Mouse (Mus musculus): Measurements from ENCODE around the gene Inhbc. TPM values are rescaled to one million over a fixed set of nuclear protein-coding genes. Genes with fewer than 3 reads are reported as not detected.

Inhbc gene
- polyA plus RNA-seq, 1 experiment from 2014 or later = 1.4 TPM

- Histone ChIP-seq H3K9me3 (ENCODE audit: control insufficient read depth, low read length) (no peaks in the 10 kb centered on the region), H3K27me3 (replicated peaks; ENCODE audit: control insufficient read depth, insufficient read depth, low read length) (peaks cover 29% of the 10 kb centered on the region), H3K27ac (ENCODE audit: low read depth, low read length) (no peak overlapping the region), H3K9ac (ENCODE audit: low read depth, low read length) (peak overlapping the region; percentile 85), H3K4me2 (peak overlapping the region; percentile 97), H3K4me1 (replicated peaks; ENCODE audit: control insufficient read depth, insufficient read depth, low read length) (peaks cover 37% of the 10 kb centered on the region), H3K4me3 (ENCODE audit: low read depth, low read length) (peak overlapping the region; percentile 70), H3K36me3 (ENCODE audit: control insufficient read depth, insufficient read depth, low read length) (peaks cover 3% of the 10 kb centered on the region; the same call in 1 of the 2 replicates)
- 8% methylated on average over 29 of the region's 29 CpGs for WGBS
- DNase-seq (ENCODE audit: low spot score) (no peak), ATAC-seq (replicated peaks; ENCODE audit: low FRiP score) (no peak)
These were observed 43.4 kb downstream of the Inhbc start for GRCm38 (mm10) chr10:127326828-127327227.

GRCm38 (mm10) chr10:127326017-127326801, 44.0 kb downstream of the Inhbc start:
- WGBS = under 1% methylated on average over 54 of the region's 54 CpGs
- Histone ChIP-seq H3K27ac (ENCODE audit: low read depth, low read length) (peak overlapping the region; percentile 60), H3K9ac (ENCODE audit: low read depth, low read length) (peak overlapping the region; percentile 85), H3K4me2 (peak overlapping the region; percentile 97), H3K36me3 (ENCODE audit: control insufficient read depth, insufficient read depth, low read length) (peaks cover 3% of the 10 kb centered on the region; the same call in 1 of the 2 replicates), H3K4me3 (ENCODE audit: low read depth, low read length) (peak overlapping the region; percentile 70), H3K9me3 (ENCODE audit: control insufficient read depth, low read length) (no peaks in the 10 kb centered on the region), H3K27me3 (replicated peaks; ENCODE audit: control insufficient read depth, insufficient read depth, low read length) (peaks cover 26% of the 10 kb centered on the region), H3K4me1 (replicated peaks; ENCODE audit: control insufficient read depth, insufficient read depth, low read length) (peaks cover 37% of the 10 kb centered on the region)
- ATAC-seq (replicated peaks; ENCODE audit: low FRiP score) (peak; percentile 60), DNase-seq (ENCODE audit: low spot score) (peak; percentile 68)

- H3K9ac ChIP-seq (ENCODE audit: low read depth, low read length) = peak overlapping the region; percentile 85
- H3K4me3 ChIP-seq (ENCODE audit: low read depth, low read length) = peak overlapping the region; percentile 70
- ATAC-seq (replicated peaks; ENCODE audit: low FRiP score) = peak; percentile 8; the same call in 1 of the 2 replicates
- peak overlapping the region; percentile 60 for H3K27ac ChIP-seq (ENCODE audit: low read depth, low read length)
- peaks cover 26% of the 10 kb centered on the region for H3K27me3 ChIP-seq (replicated peaks; ENCODE audit: control insufficient read depth, insufficient read depth, low read length)
- peaks cover 37% of the 10 kb centered on the region for H3K4me1 ChIP-seq (replicated peaks; ENCODE audit: control insufficient read depth, insufficient read depth, low read length)
- WGBS = 24% methylated on average over 14 of the region's 14 CpGs
- H3K9me3 ChIP-seq (ENCODE audit: control insufficient read depth, low read length) = no peaks in the 10 kb centered on the region
- no peak for DNase-seq (ENCODE audit: low spot score)
- H3K4me2 ChIP-seq = peak overlapping the region; percentile 97
- peaks cover 3% of the 10 kb centered on the region; the same call in 1 of the 2 replicates for H3K36me3 ChIP-seq (ENCODE audit: control insufficient read depth, insufficient read depth, low read length)
These were observed 44.7 kb downstream of the Inhbc start for GRCm38 (mm10) chr10:127325454-127326016.

- Histone ChIP-seq H3K9ac (ENCODE audit: low read depth, low read length) (no peak overlapping the region), H3K36me3 (ENCODE audit: control insufficient read depth, insufficient read depth, low read length) (peaks cover 3% of the 10 kb centered on the region; the same call in 1 of the 2 replicates), H3K9me3 (ENCODE audit: control insufficient read depth, low read length) (no peaks in the 10 kb centered on the region), H3K27ac (ENCODE audit: low read depth, low read length) (no peak overlapping the region), H3K4me2 (peak overlapping the region; percentile 46), H3K4me1 (replicated peaks; ENCODE audit: control insufficient read depth, insufficient read depth, low read length) (peaks cover 34% of the 10 kb centered on the region), H3K4me3 (ENCODE audit: low read depth, low read length) (0 out of 2 replicates have a peak overlapping the region, but pooled peaks have one; percentile 11), H3K27me3 (replicated peaks; ENCODE audit: control insufficient read depth, insufficient read depth, low read length) (peaks cover 26% of the 10 kb centered on the region)
- 7% methylated on average over 7 of the region's 7 CpGs for WGBS
- DNase-seq (ENCODE audit: low spot score) = peak; percentile 60
- ATAC-seq (replicated peaks; ENCODE audit: low FRiP score) = peak; percentile 73
These were observed 45.7 kb downstream of the Inhbc start for GRCm38 (mm10) chr10:127324495-127324894.

- ATAC-seq (replicated peaks; ENCODE audit: low FRiP score) = no peak
- WGBS = 37% methylated on average over 17 of the region's 17 CpGs
- H3K36me3 ChIP-seq (ENCODE audit: control insufficient read depth, insufficient read depth, low read length) = no peaks in the 10 kb centered on the region
- H3K4me3 ChIP-seq (ENCODE audit: low read depth, low read length) = peak overlapping the region; percentile 26
- peaks cover 34% of the 10 kb centered on the region for H3K4me1 ChIP-seq (replicated peaks; ENCODE audit: control insufficient read depth, insufficient read depth, low read length)
- peaks cover 23% of the 10 kb centered on the region for H3K27me3 ChIP-seq (replicated peaks; ENCODE audit: control insufficient read depth, insufficient read depth, low read length)
- no peak for DNase-seq (ENCODE audit: low spot score)
- peak overlapping the region; percentile 54 for H3K4me2 ChIP-seq
- no peaks in the 10 kb centered on the region for H3K9me3 ChIP-seq (ENCODE audit: control insufficient read depth, low read length)
- peak overlapping the region; percentile 43; the same call in 1 of the 2 replicates for H3K9ac ChIP-seq (ENCODE audit: low read depth, low read length)
- H3K27ac ChIP-seq (ENCODE audit: low read depth, low read length) = no peak overlapping the region
These were observed 46.9 kb downstream of the Inhbc start for GRCm38 (mm10) chr10:127323131-127323855.

GRCm38 (mm10) chr10:127322669-127323068, 47.6 kb downstream of the Inhbc start:
- 67% methylated on average over 4 of the region's 4 CpGs for WGBS
- ATAC-seq (replicated peaks; ENCODE audit: low FRiP score) (no peak), DNase-seq (ENCODE audit: low spot score) (no peak)
- Histone ChIP-seq H3K4me1 (replicated peaks; ENCODE audit: control insufficient read depth, insufficient read depth, low read length) (peaks cover 34% of the 10 kb centered on the region), H3K9me3 (ENCODE audit: control insufficient read depth, low read length) (no peaks in the 10 kb centered on the region), H3K27ac (ENCODE audit: low read depth, low read length) (no peak overlapping the region), H3K9ac (ENCODE audit: low read depth, low read length) (no peak overlapping the region), H3K4me2 (peak overlapping the region; percentile 54), H3K36me3 (ENCODE audit: control insufficient read depth, insufficient read depth, low read length) (no peaks in the 10 kb centered on the region), H3K4me3 (ENCODE audit: low read depth, low read length) (no peak overlapping the region), H3K27me3 (replicated peaks; ENCODE audit: control insufficient read depth, insufficient read depth, low read length) (peaks cover 20% of the 10 kb centered on the region)

- Histone ChIP-seq H3K36me3 (ENCODE audit: control insufficient read depth, insufficient read depth, low read length) (no peaks in the 10 kb centered on the region), H3K9ac (ENCODE audit: low read depth, low read length) (no peak overlapping the region), H3K27me3 (replicated peaks; ENCODE audit: control insufficient read depth, insufficient read depth, low read length) (peaks cover 15% of the 10 kb centered on the region), H3K4me3 (ENCODE audit: low read depth, low read length) (no peak overlapping the region), H3K27ac (ENCODE audit: low read depth, low read length) (no peak overlapping the region), H3K4me2 (no peak overlapping the region), H3K4me1 (replicated peaks; ENCODE audit: control insufficient read depth, insufficient read depth, low read length) (peaks cover 37% of the 10 kb centered on the region), H3K9me3 (ENCODE audit: control insufficient read depth, low read length) (no peaks in the 10 kb centered on the region)
- 69% methylated on average over 13 of the region's 13 CpGs for WGBS
- DNase-seq (ENCODE audit: low spot score) = no peak
- no peak for ATAC-seq (replicated peaks; ENCODE audit: low FRiP score)
These were observed 48.1 kb downstream of the Inhbc start for GRCm38 (mm10) chr10:127322178-127322577.

GRCm38 (mm10) chr10:127321621-127322020, 48.6 kb downstream of the Inhbc start, which contains the start of gene Arhgap9:
TSS of gene Arhgap9 (plus strand) at chr10:127321964.
- no peak for ATAC-seq (replicated peaks; ENCODE audit: low FRiP score)
- Histone ChIP-seq H3K36me3 (ENCODE audit: control insufficient read depth, insufficient read depth, low read length) (no peaks in the 10 kb centered on the region), H3K4me3 (ENCODE audit: low read depth, low read length) (no peak within 1 kb of the TSS), H3K4me1 (replicated peaks; ENCODE audit: control insufficient read depth, insufficient read depth, low read length) (peaks cover 36% of the 10 kb centered on the region), H3K9me3 (ENCODE audit: control insufficient read depth, low read length) (no peaks in the 10 kb centered on the region), H3K4me2 (peak within 1 kb of the TSS; percentile 54; the same call in 1 of the 2 replicates), H3K27me3 (replicated peaks; ENCODE audit: control insufficient read depth, insufficient read depth, low read length) (peaks cover 14% of the 10 kb centered on the region), H3K9ac (ENCODE audit: low read depth, low read length) (no peak within 1 kb of the TSS), H3K27ac (ENCODE audit: low read depth, low read length) (no peak within 1 kb of the TSS)
- 75% methylated on average over 3 of the region's 3 CpGs for WGBS
- DNase-seq (ENCODE audit: low spot score) = no peak

Measured in liver, embryonic 11.5 days (tissue).